Mouse (Mus musculus): Measurements from ENCODE around the gene 4930595M18Rik. TPM values are rescaled to one million over a fixed set of nuclear protein-coding genes. Genes with fewer than 3 reads are reported as not detected.

Gene 4930595M18Rik
- total RNA-seq (2017), result not detected in 2 replicates

DNA sequence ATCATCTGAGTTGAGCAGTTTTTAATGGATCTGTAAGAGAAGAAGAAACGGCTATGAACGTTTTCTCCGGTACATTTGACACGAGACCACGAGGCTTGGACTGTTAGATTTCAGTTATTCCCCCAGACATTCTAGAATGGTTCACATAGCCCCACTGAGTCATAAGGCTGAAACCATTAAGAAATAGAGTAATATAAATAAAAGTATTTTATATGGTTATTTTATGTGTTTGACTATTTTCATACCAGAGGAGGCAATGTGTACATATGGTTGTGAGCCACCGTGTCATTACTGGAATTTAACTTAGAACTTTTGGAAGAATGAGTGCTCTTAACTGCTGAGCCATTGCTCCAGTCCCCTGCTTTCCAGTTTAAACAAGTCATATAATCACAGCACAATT lies at the start of gene 4930595M18Rik:
Gene 4930595M18Rik, minus strand, starts transcription at position 101 of the 400 bp plus-strand sequence.
- ATAC-seq (replicated peaks in 1 of 2; ENCODE audit: insufficient read depth in 1 of 2, low FRiP score in 2 of 2, low TSS enrichment in 1 of 2, low read depth in 1 of 2, poor library complexity in 2 of 2, severe bottlenecking in 2 of 2), result no peak

DNA sequence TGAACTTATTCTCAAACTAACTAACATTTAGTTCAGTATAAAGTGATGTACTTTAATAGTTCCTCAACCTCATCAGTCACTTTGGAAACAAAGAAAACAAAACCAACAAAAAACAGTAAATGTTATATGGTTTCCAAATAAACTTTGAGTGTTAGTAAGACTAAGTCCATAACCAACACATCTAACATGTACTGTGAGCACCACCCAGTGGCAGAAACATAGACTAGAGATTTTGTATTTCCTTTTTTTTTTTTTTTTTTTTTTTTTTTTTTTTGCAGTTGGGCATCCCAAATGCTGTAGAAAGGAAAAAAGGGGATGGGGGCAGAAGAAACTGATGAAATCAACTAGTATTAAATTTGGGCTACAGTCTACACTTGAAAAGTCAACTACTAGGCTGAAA lies 14.6 kb upstream of the 4930595M18Rik start:
- ATAC-seq (replicated peaks in 1 of 2; ENCODE audit: insufficient read depth in 1 of 2, low FRiP score in 2 of 2, low TSS enrichment in 1 of 2, low read depth in 1 of 2, poor library complexity in 2 of 2, severe bottlenecking in 2 of 2), result no peak
